Mouse (Mus musculus) adrenal gland, adult (tissue): Measurements from ENCODE around the gene 4930426L09Rik.

Experiments used
- DNase-seq, 2 experiments: peaks; one replicate each; pipeline ENCODE4 v3.0.0; 2022 to 2023; ENCODE audit warnings: low spot score in 1 of 2; ENCODE audit not compliant: inconsistent age in 2 of 2

4930426L09Rik gene

DNA sequence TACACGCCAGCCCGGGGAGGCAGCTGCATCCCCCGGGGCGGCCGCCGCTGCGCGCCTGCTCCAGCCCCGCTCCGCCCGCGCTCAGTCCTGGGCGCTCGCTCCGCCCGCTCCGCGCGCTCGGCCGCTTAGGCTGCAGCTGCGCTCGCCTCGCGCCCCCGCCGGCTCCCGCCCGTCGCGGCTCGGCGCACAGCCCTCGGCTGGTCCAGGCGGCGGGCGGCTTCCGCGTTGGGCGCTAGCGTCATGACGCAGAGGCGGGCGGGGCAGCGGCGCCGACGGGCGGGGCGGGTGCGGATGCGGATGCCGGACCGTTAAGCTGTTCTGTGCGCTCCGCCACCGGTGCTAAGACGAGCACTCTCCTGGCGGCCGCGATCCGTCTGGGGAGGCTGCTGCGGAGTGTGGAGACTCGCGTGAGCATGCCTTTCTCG is at the start of gene 4930426L09Rik, which contains the start of gene Pip4k2a:
4930426L09Rik (plus strand) TSS at position 290 of the 425 bp plus-strand sequence.
Pip4k2a (minus strand) TSS at position 73 of the 425 bp plus-strand sequence.
- peak; percentile 96 to 98 for DNase-seq

DNA sequence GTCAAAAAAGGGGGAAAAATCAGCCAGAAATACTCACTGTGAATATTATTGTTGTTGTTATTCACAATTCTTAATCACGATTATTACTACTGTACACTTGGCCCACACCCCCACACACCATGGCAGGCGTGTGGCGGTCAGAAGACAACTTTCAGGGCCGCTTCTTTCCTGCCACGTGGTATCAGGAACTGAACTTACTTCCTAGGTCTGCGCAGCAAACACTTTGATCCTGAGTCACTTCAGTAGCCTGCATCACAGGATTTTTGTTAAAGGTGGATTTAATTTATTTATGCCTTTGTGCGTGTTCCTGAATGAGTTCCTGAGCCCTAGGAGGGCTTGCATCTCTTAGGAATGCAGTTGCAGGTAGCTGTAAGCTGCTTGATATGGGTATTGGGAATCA is 49.4 kb upstream of the 4930426L09Rik start:
- DNase-seq = no peak

DNA sequence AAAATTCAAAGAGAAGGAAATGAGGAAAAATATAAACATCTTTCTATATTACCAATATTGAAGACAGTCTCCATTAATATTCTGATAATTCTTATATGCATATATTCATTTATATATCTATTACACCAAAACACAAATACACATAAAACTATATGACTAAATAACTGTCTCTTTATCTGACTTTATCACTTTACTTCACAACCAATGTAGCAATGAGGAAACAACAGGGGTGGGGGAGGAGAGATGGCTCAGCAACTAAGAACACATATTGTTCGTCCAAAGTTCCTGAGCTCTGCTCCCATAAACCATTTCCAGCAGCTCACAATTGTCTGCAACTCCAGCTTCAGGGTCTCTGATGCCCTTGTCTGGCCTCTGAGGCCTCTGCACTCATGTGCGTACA is 47.4 kb upstream of the 4930426L09Rik start:
- DNase-seq = no peak

DNA sequence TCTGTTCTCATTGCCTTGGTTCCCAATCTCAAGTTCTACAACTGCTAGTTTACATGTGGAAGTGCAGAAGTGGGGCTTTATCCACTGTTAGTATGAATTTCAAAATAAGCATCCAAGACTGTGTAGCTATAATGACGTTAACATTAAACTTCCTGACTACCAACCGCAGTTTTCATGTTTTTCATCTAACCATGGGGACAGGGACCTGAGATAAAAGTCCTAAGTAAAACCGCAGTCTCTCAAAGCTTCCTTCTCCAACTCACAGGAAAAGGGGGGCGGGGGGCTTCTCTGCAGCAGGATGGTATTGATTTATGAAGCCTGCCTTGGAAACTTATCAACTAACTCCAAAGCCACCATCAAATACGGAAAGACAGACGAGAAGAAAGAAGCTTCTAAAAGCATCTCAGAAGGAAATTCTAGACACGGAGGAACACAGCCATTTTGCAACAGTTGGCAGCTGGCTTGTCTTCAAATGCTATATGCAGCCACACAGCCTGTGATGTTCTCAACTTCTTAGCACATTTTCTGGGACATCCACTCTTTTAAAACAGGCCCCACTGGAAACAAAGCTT is 46.0 kb upstream of the 4930426L09Rik start:
- no peak for DNase-seq

DNA sequence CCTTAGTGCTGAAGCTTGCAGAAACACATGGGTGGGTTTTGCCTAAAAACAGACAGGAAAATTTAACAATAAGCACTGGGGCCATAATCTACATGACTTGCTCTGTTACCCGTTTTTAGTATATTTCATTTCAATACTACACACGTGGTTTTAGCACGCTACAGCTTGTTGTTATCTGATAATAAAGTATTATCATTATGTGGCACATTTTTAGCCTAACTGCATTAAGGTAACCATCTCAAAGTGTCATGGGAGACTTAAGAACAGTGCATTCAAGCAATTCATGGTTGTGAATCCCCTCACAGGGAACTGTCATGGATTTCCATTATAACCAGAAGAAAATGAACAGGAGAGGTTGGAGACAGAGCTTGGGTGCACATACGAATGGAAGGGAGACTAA is 43.7 kb upstream of the 4930426L09Rik start:
- no peak for DNase-seq

DNA sequence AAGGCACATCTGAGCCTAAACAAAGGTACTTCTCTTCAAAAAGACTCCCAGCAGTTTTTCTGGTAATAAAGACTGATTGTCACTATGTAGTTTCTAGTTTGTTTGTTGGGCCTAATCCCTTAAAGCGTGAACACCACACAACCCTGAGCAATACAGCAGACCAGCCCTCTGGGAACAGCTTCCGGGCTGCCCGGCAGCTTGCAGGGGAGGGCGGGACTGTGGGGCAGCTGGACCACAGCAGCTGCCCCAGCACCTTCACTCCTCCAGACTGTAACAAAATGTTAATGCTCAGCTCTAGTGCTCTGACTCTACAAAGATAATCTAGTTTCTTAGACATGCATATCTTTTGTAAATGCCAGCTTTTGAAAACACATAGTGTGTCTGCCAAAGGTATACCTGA is 43.1 kb upstream of the 4930426L09Rik start:
- no peak for DNase-seq

DNA sequence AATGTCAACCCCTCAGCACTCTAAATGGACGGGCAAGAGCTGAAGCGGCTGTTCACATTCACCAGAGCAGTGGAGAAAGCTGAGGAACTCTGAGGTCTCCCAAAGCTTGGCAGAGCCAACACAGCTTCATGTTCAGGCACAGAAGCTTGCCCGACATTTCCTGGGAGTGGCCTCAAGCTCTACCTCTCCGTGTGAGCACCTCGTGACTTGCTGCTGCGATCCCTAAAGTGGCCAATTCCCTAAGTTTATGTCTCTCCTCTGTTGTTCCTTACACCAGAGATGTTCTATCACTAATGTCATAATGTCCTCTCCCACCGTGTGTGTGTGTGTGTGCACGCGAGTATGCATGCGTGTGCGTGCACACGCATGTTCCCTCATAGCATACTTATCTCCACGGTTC is 42.5 kb upstream of the 4930426L09Rik start:
- DNase-seq = no peak

DNA sequence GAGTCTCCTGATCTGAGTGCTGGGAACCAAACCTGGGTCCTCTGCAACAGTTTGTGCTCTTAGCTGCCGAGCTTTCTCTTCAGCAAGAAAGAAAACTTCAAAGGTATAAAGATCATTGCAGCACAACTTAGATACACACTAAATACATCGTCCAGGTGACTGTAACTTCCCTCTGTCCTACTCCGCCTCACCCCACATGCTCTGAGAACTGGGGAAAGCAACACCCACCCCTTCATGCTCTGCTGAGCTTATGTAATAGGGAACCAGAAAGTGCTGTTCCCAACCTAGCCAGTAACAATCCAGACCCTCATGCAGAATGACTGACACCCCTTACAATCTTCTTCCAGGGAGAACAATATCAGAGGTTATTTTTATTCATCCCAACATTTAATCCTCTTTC is 41.7 kb upstream of the 4930426L09Rik start:
- no peak for DNase-seq

DNA sequence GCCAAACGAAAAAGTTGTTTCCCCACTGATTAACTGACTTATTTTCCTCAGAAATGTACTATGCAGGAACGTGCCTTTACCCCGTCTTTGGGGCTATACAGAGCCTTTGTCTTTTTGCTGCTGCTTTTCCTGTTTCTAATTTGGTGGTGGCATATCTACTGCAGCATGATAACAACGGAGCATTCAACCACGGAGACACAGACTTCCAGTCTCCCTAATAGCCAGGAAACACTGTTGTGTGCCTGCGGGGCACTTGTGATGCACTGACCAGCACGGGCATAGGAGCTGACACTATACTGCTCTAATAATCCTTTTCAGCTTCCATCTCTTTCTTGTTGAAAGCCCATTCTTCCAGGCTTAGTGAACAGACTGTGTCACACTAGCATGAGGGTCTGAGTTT is 41.2 kb upstream of the 4930426L09Rik start:
- no peak for DNase-seq

DNA sequence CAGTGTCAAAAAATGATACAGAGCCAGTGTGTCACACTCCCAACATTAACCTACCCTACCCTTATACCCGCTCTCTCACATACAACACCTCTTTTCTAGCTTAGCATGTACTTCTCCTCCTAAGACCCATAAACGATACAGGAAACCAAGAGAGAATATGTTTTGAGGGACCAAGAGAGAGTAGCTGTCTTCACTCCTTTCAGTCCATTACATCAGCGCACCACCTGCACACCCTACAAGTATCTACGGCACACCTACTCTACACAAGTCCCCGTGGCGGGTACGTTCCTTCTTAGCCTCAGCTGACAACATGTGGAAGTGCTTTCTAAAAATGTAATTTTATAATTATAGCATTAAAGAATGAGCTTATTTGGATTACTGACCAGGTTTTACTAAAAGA is 40.7 kb upstream of the 4930426L09Rik start:
- DNase-seq = no peak

DNA sequence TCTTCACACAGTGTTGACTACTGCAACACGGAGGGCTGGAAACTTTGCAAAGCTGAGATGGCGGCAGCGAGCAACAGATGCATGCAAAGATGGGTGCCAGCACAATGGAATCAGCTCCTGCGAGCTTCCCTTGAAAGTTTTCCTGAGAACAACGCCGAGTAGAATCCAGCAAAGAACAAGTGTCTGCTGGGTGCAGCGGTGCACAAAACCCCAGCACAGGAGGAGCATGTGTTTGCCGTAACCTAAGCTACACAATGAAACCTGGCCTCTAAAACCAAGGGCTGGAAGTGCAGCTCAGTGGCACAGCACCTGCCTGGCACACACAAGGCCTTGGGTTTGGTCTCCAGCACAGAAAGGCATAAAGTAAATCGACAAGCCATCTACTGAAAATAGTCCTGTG is 40.1 kb upstream of the 4930426L09Rik start:
- DNase-seq = no peak

DNA sequence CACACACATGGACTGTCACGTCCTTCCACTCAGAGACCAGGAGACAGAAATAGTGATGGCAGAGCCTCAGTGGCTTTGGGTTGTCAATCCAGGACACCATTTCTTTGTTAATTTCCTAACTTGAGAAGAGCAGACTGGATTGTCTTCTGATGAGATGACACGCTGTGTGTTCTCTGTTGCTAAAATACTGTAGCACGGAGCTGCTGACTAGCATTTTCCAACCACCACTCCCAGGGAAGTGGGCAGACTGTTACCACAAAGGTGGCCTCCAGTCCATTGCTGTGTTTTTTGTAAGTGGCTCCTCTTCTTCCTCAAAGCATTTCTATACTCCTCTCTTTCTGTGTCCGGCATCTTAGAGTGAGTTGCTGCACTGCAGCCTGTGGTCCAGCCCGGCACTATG is 39.6 kb upstream of the 4930426L09Rik start:
- no peak for DNase-seq

DNA sequence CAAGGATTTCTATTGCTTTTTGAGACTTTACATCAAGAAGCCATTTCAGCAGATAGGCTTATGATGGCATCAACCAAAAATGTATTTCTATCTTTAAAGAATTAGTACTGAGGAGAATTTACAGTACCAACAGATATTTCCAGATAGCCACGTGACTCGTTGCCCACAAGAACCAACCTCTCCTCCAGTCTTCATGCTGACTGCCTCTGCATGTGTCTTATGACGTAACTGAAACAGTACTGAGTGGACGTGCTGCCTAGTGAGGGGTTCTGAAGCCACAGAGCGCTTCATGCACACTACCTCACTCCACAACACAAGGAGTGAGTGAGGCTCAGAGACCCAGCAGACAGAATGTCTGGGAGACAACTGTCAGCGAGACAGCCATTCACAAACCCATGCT is 39.1 kb upstream of the 4930426L09Rik start:
- no peak for DNase-seq

DNA sequence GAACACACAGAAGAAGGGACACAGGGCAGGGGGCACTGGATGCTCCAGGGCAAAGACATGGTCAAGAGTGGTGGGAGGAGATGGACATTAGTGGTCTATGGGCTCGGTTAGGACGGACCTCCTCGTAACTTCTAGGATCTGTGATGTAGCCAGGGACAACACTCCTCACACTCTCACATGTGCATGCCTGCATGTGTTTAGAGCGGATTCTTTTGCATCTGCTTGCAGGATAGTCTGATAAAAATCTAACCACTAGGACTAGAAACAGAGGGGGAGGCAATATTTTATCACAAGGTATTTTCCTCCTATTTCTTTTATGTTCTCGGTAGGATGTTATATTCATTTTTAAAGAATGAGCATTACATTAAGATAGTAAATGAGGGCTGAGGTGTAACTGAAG is 38.6 kb upstream of the 4930426L09Rik start:
- DNase-seq = no peak

DNA sequence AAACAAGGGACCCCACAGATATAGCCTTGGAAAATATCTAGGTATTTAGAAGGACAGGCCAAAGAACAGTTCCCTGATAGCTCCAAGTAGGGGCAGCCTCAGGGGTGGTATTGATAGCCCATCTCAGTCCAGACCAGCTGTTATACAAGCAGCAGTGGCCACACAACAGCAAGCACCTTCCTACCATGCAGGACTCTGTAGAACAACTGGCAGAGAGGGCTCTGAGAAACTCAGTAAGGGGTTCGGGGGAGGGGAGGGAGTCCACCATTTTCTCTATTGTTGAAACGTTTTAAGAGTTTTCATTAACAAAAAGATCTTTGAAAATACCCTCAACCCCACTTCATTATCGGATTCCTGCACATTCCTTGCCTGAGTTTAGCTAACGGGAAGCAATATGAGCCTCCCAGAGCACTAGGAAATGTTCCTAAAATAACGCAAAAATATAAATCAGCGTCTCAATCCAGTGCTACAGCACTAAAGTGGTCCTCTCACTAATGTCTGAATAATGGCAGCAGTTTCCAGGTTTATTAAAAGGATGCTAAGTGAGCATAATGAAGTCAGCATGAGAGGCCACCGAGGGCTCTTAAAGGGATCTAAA is 37.7 kb upstream of the 4930426L09Rik start:
- DNase-seq = no peak

DNA sequence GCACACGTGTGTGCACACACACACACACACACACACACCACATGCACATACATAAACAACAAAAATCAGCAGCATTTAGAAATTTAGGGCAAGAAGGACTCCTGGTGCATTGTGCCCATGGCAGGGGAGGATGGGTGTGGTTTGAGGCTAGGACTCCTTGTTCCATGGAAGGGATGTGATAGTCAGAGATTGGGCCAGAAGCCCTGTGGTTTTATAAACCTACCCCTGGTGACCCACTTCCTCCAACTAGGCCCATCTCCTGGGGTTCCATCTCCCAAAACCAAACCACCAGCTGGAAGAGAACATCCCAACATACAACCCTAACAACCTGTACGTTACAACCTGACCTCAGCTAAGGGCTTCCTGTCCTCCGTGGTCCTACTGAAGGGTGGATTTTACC is 35.6 kb upstream of the 4930426L09Rik start:
- DNase-seq = no peak

DNA sequence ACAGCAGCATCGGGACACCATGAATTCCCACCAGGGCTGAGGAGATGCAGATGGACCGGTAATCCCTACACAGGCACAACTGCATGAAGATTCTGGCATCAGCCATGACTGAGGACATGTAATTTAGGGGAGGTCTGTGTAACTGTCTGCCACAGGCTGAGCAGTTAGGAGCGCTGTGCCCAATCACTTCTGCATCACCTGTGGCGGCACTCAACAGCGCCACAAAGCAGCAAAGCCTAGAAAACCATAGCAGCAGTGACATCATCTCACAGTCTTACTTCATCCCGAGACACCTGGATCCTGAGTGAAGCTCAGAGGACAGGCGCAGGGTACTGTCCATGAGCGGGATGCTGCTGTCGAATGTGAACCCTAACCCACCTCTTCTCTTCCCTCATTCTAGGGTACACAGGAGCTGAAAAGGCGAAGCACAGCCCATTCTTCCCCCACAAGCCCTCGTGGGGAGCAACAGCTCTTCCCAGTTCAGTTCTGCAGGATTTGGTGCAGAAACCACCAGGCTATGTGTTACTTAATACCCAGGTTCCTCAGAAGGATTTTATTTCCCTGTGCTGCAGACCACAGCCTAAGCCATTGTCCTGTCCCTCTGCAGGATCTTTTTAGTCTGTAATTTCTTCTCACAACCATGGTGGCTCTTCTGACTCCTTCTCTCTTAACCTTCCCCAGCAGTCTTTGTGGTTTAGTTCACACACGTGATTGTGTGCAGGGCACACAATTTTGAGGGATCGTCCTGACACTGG is 34.7 kb upstream of the 4930426L09Rik start:
- no peak for DNase-seq

DNA sequence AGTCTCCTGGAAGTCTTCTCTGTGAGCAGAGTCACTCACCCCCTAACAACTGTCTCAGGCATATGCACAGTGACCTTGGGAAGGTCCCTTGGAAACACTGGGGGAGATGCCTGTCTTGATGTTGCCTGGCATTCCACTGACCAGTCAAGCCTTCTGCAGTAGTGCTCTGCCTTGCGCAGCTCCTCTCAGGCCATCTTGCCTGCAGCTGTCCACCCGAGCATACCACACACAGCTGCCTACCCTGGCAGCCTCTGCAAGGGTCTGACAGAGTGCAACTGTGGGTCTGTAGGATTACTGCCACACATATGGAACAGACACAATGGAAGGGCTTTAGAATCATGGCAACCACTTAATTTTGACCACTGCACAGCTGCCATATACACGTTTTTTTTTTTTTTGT is 33.0 kb upstream of the 4930426L09Rik start:
- no peak for DNase-seq

DNA sequence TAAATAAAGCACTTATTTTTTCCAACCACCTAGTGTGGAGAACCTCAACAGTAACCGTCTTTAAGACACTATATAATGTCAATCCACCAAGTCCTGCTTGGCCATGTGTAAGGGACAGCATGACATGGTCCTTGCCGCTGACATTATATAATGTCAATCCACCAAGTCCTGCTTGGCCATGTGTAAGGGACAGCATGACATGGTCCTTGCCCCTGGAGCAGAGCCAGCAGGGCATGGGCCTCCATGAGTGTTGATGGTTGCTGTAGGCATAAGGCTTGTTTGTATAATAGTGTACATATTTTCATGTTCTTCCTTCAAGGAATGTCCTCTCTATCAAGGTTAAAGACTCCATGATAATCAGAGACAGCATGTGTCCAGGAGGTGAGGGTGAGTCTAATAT is 32.2 kb upstream of the 4930426L09Rik start:
- no peak for DNase-seq

DNA sequence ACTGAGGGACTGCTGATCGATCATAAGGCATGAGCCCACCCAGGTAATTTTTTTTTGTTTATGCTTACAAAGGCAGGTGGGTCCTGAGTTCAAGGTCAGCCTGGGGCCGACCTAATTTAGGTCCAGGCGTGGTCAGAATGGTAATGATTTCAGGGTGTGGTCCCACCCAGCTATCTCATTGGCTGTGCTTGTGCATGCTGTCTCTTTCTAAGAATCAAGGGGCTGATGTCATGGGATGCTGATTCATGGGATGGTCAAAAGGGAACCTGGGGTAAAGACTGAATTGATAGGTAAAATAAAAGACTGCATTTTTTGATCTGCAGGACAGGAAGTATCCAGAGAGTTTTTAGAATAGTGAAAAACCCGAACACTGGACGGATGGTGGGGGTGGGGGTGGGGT is 31.6 kb upstream of the 4930426L09Rik start:
- DNase-seq = no peak

DNA sequence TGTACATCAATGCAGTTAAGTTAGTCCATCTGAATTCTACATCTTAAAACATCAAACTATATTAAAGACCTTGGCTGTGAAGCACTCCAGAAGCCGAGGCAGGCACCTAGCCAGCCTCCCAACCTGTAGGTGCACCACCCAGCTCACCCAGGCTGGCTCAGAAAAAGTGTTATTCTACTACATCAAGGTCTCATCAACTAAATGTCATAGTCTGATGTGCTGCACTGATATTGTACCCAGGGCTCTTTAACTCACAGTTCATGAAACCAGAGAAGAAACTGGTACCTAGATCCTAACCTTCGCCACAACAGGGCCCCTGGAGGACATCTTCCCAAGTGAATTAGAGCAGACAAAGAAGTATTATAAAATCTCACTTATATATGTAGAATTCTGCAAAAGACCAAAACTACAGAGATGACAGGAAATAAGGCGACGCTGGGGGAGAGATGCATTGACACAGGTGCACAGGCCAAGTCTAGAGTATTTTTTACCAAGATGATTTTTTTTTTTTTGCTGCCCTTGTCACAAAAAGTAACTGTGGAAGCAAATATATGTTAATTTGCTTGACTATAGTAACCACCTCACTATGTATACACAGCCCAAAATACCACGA is 30.6 kb upstream of the 4930426L09Rik start:
- no peak for DNase-seq

DNA sequence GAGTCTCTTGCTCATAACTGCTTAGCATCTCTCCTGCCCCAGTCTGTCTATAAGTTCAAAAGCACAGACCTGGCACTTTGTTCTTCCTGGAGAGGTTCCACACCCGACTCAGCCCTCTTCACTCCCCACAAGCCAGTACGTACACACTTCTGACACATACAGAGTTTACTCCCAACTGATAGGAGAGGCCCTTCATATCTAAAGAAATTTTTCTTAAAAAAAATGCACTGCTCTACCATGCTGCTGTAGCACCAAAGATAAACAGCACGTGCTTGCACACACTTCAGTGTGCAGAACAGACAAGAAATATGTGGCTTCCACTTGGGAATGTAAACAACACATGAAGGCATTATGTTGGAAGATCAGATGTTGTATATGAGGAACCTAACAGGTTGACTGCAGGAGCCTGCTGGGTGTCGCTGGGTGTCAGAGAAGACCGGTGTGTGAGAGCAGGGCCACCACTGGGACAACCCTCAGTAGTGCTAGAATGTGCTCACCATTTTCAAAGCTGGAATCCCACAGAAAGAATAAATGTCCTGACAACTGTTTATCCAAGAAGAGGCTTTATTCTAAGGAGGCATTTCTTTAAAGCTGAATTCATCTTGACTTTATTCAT is 29.0 kb upstream of the 4930426L09Rik start:
- no peak for DNase-seq
